Mouse (Mus musculus) liver, adult (tissue): ENCODE data around the gene Wbp1l.
A peak's percentile ranks its signal among the peaks of the same experiment; 100 is the strongest.

Source experiments
- GATA4 ChIP-seq: IDR thresholded peaks from 2 replicates; pipeline ENCODE4 v1.6.1; 2014; ENCODE audit warnings: mild to moderate bottlenecking, low read length; ENCODE audit not compliant: insufficient replicate concordance

The Wbp1l gene

DNA sequence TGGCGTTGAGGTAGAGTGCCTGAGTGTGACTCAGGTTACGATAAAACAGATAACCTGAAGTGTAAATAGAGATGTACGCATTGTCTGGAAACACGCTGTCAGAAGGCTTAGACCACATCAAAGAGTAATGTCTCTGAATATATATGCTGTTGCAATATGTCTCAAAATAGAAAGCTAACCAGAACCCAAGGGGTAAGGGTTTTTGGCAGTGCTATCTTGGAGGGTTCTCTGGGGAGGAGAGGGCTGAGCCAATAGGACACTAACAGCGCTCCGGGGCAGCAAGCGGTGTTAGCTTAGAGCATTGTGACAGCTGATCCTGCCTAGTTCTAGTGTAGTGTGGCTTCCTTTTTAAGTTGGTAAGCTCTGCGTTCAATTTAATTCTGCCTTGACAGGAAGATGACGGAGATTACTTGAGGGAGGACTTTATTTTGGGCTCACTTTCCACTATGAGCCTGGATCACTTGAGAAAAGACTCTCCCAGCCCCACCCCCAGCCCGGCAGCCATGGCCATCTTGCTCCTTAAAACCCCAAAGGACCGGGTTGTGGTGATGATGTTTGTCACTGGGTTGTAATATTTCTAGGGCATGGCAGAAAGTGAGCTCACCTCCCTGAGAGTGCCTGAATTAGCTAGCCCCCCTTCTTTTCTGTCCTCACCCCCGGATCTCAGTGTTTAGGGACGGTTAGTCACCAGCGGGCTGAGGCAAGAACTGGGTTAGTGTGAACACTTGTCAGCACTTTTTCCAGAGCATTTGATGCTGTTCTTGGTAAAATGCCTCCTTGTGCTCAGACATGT is 21.3 kb downstream of the Wbp1l start:
- TF ChIP-seq GATA4: no peak

DNA sequence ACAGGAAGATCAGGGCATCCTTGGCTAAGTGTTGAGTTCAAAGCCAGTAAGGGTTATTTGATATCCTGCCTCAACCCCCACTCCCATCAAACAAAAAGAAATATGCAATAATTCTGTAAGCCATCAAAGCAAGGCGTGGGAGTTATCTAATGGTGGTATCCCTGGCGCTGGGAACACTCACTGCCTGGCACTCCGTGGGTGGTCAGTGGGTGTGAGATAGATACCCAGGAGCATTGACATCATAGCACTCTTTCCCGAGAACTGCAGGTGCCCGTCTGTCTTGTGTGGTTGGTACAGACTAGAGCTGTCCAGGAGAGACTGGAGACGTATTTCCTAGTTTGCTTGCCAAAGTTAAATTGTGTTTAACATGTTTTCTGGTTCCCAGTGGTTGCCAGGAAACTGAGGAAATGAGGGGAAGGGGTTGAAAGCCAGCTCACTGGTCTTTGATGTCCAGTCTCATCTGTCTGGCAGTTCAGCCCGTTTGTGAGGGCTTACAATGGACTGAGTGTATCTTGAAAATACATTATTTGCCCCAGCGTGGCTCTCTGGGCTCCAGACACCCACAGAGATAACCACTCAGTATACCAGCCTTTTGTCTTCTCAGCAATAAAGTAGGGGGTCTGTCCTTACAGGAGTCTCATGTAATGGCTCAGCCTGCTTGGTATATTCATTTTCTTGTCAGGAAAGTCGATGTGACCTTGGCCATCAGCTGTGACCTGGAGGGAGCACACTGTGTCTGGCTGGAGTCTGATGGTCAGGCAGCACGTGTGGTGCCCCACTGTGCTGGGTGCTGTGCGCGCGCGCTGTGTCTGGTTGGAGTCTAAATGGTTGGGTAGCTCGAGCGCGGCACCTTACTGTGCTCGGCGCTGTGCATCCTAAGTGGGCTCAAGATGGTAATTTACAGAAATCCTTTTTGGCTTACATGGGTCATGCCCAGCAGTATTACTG is 22.6 kb downstream of the Wbp1l start:
- TF ChIP-seq GATA4: no peak

DNA sequence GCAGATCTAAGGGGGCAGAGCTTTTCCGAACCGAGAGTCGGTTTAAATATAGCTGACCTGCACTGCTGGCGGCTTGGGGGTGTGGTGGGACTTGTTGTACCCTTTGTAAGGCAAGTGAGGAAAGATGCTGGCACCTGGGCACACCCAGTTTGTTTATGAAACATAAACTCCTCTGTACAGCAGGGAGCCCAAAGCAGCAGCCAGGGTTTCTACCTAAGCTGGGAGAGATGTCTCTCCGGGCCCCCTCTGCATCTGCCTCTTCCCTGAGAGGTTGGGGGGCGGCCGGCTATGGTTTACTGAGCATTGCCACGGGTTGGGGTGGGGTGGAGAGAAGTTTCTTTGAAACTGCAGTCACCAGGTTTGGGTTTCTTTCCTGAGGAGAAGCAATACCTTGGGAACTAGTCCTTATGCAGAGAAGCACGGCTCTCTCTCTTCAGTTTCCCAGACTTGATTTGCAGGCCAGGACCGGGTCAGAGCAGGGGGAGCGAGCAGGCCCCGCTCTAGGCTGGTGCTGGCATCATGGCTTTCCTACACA is 23.8 kb downstream of the Wbp1l start:
- TF ChIP-seq GATA4: no peak

DNA sequence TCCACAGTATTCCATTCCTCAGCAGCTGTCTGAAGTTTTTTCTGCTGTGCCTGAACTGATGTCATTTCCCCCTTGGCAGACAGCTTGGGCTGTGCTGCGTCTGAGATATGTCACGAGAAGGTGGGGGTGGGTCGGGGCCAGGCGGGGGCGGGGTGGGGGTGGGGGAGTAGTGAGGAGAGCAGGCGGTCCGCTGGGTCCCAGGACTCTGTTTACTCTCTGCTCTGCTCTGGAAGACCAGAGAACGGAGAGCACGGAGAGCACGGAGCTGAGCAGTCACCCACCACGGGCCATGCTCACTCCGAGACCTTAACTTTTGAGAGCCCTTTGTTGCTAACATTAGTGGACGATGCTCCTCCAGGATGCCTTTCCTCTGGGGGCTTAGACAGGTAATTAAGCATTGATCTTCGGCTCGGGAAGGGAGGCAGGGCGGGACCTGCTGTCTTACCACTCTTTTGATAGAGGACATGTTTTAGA is 24.3 kb downstream of the Wbp1l start:
- no peak for TF ChIP-seq GATA4

DNA sequence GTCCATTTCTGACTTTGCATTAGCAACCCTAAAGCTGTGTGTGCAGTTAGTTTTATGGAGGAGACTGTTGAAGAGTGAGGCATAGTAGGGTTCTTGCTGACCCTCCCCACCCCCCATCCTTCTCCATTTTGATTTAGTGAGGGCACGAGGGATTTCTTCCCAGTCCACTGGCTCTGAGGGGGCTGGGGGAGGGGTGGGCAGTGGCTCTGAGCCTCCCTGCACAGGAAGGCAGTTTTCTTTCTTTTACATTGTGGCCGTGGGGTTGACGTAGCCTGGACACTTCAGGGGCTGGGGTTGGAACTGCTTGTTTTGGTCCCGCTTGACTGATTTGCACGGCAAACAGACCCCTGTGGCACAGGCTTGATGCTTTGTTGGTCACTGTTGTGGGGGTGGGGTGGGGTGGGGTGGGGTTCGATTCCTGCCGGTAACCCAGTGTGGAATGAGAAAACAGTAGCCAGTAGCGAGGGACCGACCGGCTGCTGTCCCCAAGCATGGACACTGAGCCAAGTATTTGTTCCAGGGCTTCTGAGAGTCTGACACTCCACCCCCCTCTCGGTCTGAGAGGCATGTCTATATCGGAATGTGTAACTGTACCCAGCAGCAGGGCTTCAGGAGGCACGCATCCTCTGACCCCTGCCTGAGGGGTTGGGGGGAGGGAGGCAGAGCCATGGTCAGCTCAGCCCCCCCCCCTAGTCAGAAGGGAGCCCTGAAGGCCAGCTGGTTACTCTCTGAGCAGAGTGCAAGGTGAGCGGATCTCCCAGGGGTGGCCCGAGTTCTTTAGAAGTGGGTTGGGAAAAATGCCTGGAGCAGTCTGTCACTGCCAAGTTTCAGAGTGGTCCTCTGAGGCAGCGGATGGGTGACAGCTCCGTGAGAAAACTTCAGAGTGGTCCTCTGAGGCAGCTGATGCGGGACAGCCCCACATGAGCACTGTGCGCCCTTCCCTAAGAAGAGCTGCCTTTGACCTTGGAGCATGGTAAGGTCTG is 25.2 kb downstream of the Wbp1l start:
- TF ChIP-seq GATA4: no peak

DNA sequence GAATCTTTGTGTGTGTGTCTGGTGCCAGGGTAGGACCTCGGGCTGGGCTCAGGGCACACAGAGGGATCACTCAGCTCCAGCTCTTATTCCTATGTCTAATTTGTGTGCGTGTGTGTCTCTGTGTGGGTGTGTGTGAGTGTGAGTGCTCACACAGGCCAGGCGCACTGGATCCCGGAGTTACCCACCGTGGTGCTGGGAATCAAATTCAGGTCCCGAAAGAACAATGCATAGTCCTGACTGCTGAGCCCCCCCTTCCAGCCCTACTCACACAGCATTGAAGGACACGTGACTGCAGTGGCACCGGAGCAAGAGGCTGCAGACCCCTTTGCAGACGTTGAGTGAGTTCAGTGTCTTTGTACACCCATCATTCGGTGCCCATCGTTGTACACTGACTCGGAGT is 26.1 kb downstream of the Wbp1l start:
- no peak for TF ChIP-seq GATA4

DNA sequence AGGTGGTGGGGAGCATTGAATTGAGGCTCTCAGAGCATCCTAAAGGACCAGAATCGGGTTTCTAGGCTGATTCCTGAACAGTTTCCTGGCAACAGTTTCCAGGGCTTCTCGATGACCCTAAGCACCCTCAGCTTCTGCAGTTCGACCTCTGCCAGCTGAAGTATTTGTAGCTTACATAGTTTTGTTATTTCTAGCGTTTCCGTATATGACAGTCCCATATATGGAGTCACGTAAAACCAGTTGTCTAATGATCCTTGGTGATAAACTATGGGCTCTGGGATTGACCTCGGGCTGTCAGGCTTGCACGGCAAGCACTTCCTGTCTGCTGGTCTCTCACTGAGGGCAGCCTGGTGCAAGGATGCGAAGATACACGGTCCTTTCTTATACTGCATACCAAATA is 26.6 kb downstream of the Wbp1l start:
- TF ChIP-seq GATA4: no peak; the same call in 1 of the 2 replicates

DNA sequence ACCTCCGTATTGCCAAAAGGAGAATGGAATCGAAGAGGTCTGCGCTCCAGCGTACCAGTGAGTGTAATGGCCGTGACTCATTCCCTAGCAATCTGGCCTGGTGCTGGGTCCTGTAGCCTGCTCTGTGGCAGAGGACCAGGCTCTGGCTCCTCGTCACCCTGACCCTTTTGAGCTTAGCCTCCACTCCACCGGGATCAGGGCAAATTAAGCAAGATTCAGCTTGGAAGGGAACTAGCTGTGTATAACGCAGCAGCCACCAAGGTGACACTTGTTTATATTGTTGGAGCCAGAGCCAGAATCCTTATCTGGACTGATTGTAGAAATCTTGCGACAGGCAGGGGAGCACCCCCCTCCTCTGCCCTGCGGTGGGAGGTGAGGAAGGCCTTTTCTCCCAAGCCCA is 29.5 kb downstream of the Wbp1l start:
- TF ChIP-seq GATA4: peak; percentile 96

DNA sequence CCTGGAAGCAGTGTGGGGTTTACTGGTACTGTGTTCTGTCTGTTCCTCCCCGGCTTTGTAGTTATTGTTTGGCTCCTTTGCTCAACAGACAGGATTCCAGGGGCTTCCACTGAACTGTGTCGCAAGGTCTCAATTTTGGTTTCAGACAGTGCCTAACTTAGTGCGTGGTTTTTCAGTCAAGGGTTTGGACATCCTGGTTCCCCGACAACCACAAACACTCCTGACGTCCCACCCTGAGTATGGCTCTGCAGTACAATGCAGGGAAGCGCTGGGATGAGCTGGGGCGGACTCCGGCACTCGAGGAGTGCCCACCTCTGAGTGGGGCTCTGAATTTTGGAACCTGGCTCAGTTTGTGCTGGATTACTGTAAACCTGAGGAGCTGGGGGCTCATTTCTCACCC is 30.9 kb downstream of the Wbp1l start:
- TF ChIP-seq GATA4: no peak

DNA sequence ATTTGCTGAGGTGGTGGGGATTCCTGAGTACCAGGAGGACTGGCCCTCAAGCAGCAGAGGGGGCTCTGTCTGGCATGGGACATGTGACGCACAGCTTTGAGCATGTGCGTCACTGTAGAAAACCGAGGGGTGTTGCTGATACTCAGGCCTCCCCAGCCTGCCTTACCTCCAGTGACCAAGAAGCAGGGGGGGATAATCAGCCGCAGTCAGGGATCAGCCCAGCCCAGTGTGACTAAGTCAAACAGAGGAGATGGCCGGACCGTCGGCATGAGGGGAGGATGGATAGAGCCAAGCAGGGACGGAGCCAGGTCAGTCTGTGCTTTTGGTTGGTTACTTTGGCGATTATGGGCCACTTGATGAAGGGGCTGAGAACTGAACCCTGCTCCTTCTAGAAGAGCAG is 32.8 kb downstream of the Wbp1l start:
- TF ChIP-seq GATA4: no peak

DNA sequence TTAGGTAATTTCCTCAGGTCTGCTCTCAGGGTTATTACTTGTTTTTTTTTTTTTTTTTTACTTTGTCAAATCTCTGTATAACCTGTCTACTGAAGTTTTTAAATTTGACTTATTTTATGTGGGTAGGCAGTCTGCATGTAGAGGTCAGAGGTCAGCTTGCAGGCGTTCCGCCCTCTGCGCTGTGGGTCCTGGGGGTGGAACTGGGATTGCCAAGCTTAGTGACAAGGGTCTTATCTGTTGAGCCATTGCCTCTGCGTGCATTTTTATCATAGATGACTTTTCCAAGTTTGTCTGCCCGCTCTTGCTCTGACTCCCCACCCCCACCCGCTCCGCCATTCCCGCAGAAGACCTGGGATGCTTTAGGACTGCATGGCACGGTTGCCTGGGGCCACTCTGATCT is 36.9 kb downstream of the Wbp1l start:
- TF ChIP-seq GATA4: no peak

DNA sequence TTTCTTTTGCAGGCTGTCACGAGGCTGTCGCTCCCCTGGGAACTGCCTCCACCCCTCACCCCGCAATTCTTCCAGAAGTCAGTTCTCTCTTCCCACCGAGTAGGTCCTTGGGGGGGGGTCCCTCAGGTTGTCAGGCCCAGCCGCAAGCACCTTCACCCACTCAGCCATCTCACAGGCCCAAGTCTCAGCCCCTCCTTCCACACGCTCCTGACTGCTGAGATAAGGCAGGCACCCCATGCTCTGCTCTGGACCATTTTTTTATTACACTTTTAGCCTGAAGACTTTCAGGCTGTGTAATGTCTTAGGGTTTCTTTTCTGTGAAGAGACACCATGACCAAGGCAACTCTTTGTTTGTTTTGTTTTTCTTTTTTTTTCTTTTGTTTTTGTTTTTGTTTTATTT is 38.7 kb downstream of the Wbp1l start:
- TF ChIP-seq GATA4: no peak

DNA sequence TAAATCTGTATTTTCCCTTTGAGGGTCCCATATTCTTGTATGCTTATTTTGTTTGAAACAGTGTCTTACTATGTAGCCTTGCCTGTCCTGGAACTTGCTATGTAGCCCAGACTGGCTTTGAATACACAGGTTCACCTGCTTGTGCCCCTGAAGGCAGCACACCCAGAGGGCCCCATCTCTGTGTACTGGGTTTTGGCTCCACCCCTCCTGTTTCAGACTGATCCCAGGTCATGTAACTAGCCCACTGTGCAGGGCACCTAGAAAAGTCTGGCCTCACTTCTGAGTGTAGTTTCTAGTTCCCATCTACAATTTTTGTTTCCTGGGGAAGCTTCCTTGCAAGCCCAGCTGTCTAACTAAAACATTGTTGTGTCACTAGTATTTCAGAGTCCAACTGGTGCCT is 40.2 kb downstream of the Wbp1l start:
- no peak for TF ChIP-seq GATA4

DNA sequence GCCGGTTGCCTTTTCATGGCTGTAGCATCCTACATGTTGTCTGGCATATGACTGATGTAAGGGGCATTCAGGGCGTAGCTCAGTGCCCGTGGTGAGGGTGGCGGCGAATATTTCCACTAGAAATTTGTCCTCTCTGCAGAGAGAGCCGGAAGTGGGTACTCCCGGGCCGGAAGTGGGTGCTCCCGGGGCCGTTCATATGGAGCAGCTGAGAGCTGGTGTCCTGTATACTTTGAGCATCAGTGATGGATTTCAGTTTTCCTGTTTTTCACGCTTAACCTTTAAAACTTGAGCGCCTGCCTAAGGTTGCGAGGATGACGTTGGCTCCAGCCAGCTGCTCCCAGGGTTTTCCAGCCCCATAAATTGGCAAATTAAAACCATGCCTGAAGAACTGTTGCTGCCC is 40.6 kb downstream of the Wbp1l start:
- TF ChIP-seq GATA4: no peak

DNA sequence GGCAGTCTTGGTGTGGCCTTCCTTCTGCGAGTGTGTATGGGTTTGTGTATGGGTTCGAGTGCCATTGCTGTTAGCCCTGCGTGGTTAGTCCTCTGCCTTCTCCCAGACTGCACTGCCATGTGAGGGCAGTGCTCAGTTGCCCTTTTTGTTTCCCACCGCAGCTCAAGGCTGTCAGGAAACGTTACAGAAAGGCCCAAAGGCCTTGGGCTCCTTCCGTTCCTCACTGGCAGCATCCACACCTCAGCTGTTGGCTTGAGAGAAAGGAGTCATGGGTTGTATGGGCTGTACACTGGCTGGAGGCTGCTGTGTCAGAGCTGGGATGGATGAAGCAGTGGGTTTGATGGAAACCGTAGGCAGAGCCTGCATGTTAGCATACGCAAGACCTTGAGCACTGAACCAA is 41.9 kb downstream of the Wbp1l start:
- no peak for TF ChIP-seq GATA4

DNA sequence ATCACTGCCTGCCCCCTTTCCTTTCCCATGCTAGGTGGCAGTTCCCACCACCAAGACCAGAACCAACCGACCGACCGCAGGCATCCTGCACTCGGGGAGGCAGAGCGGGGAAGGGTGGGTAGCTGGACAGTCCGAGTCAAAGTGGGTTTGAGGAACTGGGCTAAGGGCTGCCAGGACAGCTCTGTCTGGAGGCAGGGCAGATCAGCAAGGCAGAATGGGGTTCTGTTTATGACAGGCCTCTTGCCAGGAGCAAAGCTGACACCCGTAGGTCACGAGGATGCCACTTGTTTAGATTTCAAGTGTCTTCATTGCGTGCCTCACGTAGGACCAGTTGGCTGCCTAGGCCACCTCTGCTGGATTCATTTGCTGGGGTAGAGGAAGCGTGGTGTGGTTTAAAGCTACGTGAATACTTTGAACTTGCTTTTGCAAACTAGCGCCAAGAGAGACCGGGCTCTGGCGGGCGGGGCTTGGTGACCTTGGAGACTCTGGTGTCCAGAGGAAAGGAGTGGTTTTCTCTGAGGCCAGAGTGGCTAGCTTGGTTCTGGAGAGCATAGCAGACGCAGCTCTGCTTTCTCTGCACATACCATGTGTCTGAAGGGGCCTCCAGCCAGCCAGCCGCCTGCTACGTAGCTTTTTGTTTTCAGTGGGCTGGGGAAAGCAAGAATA is 42.7 kb downstream of the Wbp1l start:
- no peak for TF ChIP-seq GATA4
